Mouse (Mus musculus): ENCODE results near the gene Iqcj. TPM values are rescaled to one million over a fixed set of nuclear protein-coding genes. Genes with fewer than 3 reads are reported as not detected.

The Iqcj gene
- total and polyA plus RNA-seq, 2 experiments from 2014 or later = 0.26 to 0.34 TPM

DNA sequence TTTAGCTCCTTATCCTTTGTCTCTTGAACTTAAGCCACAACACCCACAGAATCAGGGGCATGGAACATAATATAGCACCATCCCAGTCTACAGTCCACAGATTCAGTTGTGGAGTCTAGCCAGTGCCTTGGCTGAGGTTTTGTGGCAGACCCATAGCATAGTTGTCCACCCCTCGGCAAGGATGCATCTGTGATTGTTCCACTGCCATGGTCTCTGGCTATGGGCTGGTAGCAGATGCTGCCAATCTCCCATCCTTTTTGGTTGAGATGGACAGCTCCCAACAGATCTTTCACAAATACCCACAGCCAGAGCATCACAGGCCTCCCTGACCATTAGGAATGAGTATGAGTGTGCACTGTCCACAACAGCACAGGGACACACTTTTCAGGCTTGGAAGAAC is 5.8 kb upstream of the Iqcj start:
- TF ChIP-seq CTCF (IDR thresholded peaks at IDR 0.05; ENCODE audit: low read depth) = no peak
- Histone ChIP-seq H3K4me1 (ENCODE audit: insufficient read depth, low read length) (no peaks in the 10 kb centered on the region), H3K4me3 (ENCODE audit: low read length) (no peak overlapping the region), H3K27me3 (ENCODE audit: insufficient read depth, low read length) (no peaks in the 10 kb centered on the region), H3K9me3 (ENCODE audit: low read length) (no peaks in the 10 kb centered on the region), H3K9ac (replicated peaks; ENCODE audit: low read length) (no peak overlapping the region), H3K36me3 (ENCODE audit: insufficient read depth, low read length) (no peaks in the 10 kb centered on the region), H3K27ac (no peak overlapping the region), H3K4me2 (ENCODE audit: low read depth, low read length) (no peak overlapping the region)
- no peak for DNase-seq (ENCODE audit: low spot score)
- ATAC-seq = no peak
- 80% methylated on average over 1 of the region's 1 CpGs for WGBS

- Histone ChIP-seq H3K4me3 (ENCODE audit: low read length) (no peak overlapping the region), H3K4me1 (ENCODE audit: insufficient read depth, low read length) (no peaks in the 10 kb centered on the region), H3K27me3 (ENCODE audit: insufficient read depth, low read length) (no peaks in the 10 kb centered on the region), H3K9ac (replicated peaks; ENCODE audit: low read length) (no peak overlapping the region), H3K4me2 (ENCODE audit: low read depth, low read length) (no peak overlapping the region), H3K36me3 (ENCODE audit: insufficient read depth, low read length) (no peaks in the 10 kb centered on the region), H3K27ac (no peak overlapping the region), H3K9me3 (ENCODE audit: low read length) (no peaks in the 10 kb centered on the region)
- DNase-seq (ENCODE audit: low spot score) (no peak), ATAC-seq (no peak)
- TF ChIP-seq CTCF (IDR thresholded peaks at IDR 0.05; ENCODE audit: low read depth) = no peak
These were observed 4.8 kb upstream of the Iqcj start for GRCm38 (mm10) chr3:67887251-67887650.

GRCm38 (mm10) chr3:67892768-67893167 is 748 bp downstream of the Iqcj start:
- H3K4me1 ChIP-seq (ENCODE audit: insufficient read depth, low read length) = no peaks in the 10 kb centered on the region
- WGBS = 66% methylated on average over 10 of the region's 10 CpGs
- ATAC-seq = peak; percentile 68
- peak overlapping the region; percentile 27; the same call in 1 of the 2 replicates for H3K27ac ChIP-seq
- no peaks in the 10 kb centered on the region for H3K9me3 ChIP-seq (ENCODE audit: low read length)
- H3K36me3 ChIP-seq (ENCODE audit: insufficient read depth, low read length) = no peaks in the 10 kb centered on the region
- H3K9ac ChIP-seq (replicated peaks; ENCODE audit: low read length) = peak overlapping the region; percentile 39; the same call in 1 of the 2 replicates
- H3K27me3 ChIP-seq (ENCODE audit: insufficient read depth, low read length) = no peaks in the 10 kb centered on the region
- H3K4me3 ChIP-seq (ENCODE audit: low read length) = peak overlapping the region; percentile 29
- H3K4me2 ChIP-seq (ENCODE audit: low read depth, low read length) = peak overlapping the region; percentile 48
- DNase-seq (ENCODE audit: low spot score) = peak; percentile 46
- no peak for TF ChIP-seq CTCF (IDR thresholded peaks at IDR 0.05; ENCODE audit: low read depth)

DNA sequence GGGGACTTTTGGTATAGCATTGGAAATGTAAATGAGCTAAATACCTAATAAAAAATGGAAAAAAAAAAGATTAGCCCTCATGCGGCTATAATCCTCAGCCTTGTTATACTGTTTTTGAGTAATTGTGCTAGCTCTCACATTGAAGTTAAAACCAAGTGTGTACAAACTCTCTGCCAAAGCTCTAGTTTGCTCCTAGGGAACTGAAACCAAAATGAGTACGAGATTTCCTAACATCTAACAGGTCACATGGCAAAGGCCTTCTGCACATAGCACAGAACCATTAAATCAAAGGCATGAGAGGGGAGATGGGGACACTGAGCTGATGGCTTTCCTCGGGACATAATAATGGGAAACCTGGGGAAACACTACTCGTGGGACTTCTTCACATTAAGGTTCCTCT is 10.5 kb downstream of the Iqcj start:
- no peaks in the 10 kb centered on the region for H3K9me3 ChIP-seq (ENCODE audit: low read length)
- no peak overlapping the region for H3K27ac ChIP-seq
- H3K36me3 ChIP-seq (ENCODE audit: insufficient read depth, low read length) = no peaks in the 10 kb centered on the region
- H3K4me3 ChIP-seq (ENCODE audit: low read length) = no peak overlapping the region
- H3K4me1 ChIP-seq (ENCODE audit: insufficient read depth, low read length) = no peaks in the 10 kb centered on the region
- no peak for TF ChIP-seq CTCF (IDR thresholded peaks at IDR 0.05; ENCODE audit: low read depth)
- ATAC-seq (no peak), DNase-seq (ENCODE audit: low spot score) (no peak)
- no peaks in the 10 kb centered on the region for H3K27me3 ChIP-seq (ENCODE audit: insufficient read depth, low read length)
- no peak overlapping the region for H3K9ac ChIP-seq (replicated peaks; ENCODE audit: low read length)
- H3K4me2 ChIP-seq (ENCODE audit: low read depth, low read length) = no peak overlapping the region
- 82% methylated on average over 4 of the region's 4 CpGs for WGBS

DNA sequence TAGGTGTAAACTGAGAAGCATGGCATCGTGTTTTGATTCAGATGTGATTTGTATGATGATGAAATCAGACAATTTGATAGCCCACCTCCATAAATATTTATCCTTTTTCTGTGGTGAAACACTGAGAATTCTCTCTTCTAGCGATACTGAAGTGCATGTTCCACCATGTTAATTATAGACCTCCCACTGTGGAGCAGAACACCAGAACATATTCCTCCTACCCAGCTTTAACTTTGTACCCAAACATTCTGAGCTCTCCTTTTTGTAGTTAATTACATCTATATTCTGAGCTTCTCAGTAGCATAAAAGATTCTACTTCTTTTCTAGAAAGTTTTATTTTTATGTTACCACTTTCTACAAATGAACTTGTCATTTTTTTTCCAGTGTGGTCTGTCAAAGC is 16.6 kb downstream of the Iqcj start:
- no peak for ATAC-seq
- no peak for DNase-seq (ENCODE audit: low spot score)
- H3K27ac ChIP-seq = no peak overlapping the region
- no peaks in the 10 kb centered on the region for H3K9me3 ChIP-seq (ENCODE audit: low read length)
- H3K4me1 ChIP-seq (ENCODE audit: insufficient read depth, low read length) = no peaks in the 10 kb centered on the region
- H3K4me3 ChIP-seq (ENCODE audit: low read length) = no peak overlapping the region
- no peak overlapping the region for H3K4me2 ChIP-seq (ENCODE audit: low read depth, low read length)
- WGBS = 76% methylated on average over 2 of the region's 2 CpGs
- H3K27me3 ChIP-seq (ENCODE audit: insufficient read depth, low read length) = no peaks in the 10 kb centered on the region
- TF ChIP-seq CTCF (IDR thresholded peaks at IDR 0.05; ENCODE audit: low read depth) = no peak
- H3K36me3 ChIP-seq (ENCODE audit: insufficient read depth, low read length) = no peaks in the 10 kb centered on the region
- no peak overlapping the region for H3K9ac ChIP-seq (replicated peaks; ENCODE audit: low read length)

DNA sequence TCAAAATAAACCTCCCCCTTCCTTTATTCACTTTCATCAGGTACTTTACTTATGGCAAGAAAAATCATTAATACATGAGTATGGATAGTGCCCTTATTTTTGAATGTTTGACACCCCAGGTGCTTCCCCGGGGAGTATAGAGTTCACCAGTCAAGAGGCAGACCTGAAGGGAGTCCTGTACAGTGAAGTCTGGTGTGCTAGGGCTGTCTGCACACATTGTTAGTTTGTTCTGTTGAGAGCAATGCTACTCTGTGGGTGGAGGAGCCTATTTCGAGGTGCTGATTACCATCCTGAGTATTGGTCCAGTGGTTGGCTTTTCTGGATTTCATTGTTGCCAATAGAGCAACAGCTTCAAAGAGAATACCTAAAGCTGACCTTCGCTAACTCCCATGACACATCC is 26.1 kb downstream of the Iqcj start:
- H3K27ac ChIP-seq = no peak overlapping the region
- no peak overlapping the region for H3K9ac ChIP-seq (replicated peaks; ENCODE audit: low read length)
- no peak overlapping the region for H3K4me2 ChIP-seq (ENCODE audit: low read depth, low read length)
- H3K27me3 ChIP-seq (ENCODE audit: insufficient read depth, low read length) = no peaks in the 10 kb centered on the region
- no peak for TF ChIP-seq CTCF (IDR thresholded peaks at IDR 0.05; ENCODE audit: low read depth)
- H3K36me3 ChIP-seq (ENCODE audit: insufficient read depth, low read length) = no peaks in the 10 kb centered on the region
- no peaks in the 10 kb centered on the region for H3K9me3 ChIP-seq (ENCODE audit: low read length)
- DNase-seq (ENCODE audit: low spot score) (no peak), ATAC-seq (no peak)
- H3K4me3 ChIP-seq (ENCODE audit: low read length) = no peak overlapping the region
- no peaks in the 10 kb centered on the region for H3K4me1 ChIP-seq (ENCODE audit: insufficient read depth, low read length)
- WGBS = 84% methylated on average over 3 of the region's 3 CpGs

GRCm38 (mm10) chr3:67918634-67919259 is 26.7 kb downstream of the Iqcj start:
- Histone ChIP-seq H3K9me3 (ENCODE audit: low read length) (no peaks in the 10 kb centered on the region), H3K27ac (no peak overlapping the region), H3K9ac (replicated peaks; ENCODE audit: low read length) (no peak overlapping the region), H3K4me2 (ENCODE audit: low read depth, low read length) (no peak overlapping the region), H3K4me1 (ENCODE audit: insufficient read depth, low read length) (no peaks in the 10 kb centered on the region), H3K27me3 (ENCODE audit: insufficient read depth, low read length) (no peaks in the 10 kb centered on the region), H3K36me3 (ENCODE audit: insufficient read depth, low read length) (no peaks in the 10 kb centered on the region), H3K4me3 (ENCODE audit: low read length) (no peak overlapping the region)
- no peak for TF ChIP-seq CTCF (IDR thresholded peaks at IDR 0.05; ENCODE audit: low read depth)
- no peak for ATAC-seq
- DNase-seq (ENCODE audit: low spot score) = peak; percentile 9
- WGBS = 66% methylated on average over 8 of the region's 8 CpGs
